Mouse (Mus musculus): ENCODE measurements around the gene Idh1. TPM values are rescaled to one million over a fixed set of nuclear protein-coding genes. Genes with fewer than 3 reads are reported as not detected.

Idh1 gene
- polyA plus RNA-seq, 1 experiment from 2014 or later = 465 TPM

GRCm38 (mm10) chr1:65132833-65133232 lies 53.5 kb downstream of the Idh1 start:
- H3K4me3 ChIP-seq = no peak overlapping the region
- H3K27ac ChIP-seq (replicated peaks) = no peak overlapping the region
- H3K36me3 ChIP-seq = no peaks in the 10 kb centered on the region
- no peak for ATAC-seq (ENCODE audit: low FRiP score, low read depth)
- no peaks in the 10 kb centered on the region for H3K27me3 ChIP-seq
- H3K9ac ChIP-seq = no peak overlapping the region
- no peaks in the 10 kb centered on the region for H3K9me3 ChIP-seq
- 82% methylated on average over 1 of the region's 1 CpGs for WGBS
- H3K4me2 ChIP-seq = no peak overlapping the region
- H3K4me1 ChIP-seq (replicated peaks) = no peaks in the 10 kb centered on the region

- Histone ChIP-seq H3K4me1 (replicated peaks) (no peaks in the 10 kb centered on the region), H3K4me3 (no peak overlapping the region), H3K27ac (replicated peaks) (no peak overlapping the region), H3K9me3 (no peaks in the 10 kb centered on the region), H3K27me3 (no peaks in the 10 kb centered on the region), H3K36me3 (no peaks in the 10 kb centered on the region), H3K4me2 (no peak overlapping the region), H3K9ac (no peak overlapping the region)
- WGBS = 100% methylated on average over 1 of the region's 1 CpGs
- no peak for ATAC-seq (ENCODE audit: low FRiP score, low read depth)
Observed at GRCm38 (mm10) chr1:65131671-65132070, 54.6 kb downstream of the Idh1 start.

- 82% methylated on average over 3 of the region's 3 CpGs for WGBS
- Histone ChIP-seq H3K4me2 (no peak overlapping the region), H3K9ac (no peak overlapping the region), H3K27me3 (no peaks in the 10 kb centered on the region), H3K36me3 (no peaks in the 10 kb centered on the region), H3K27ac (replicated peaks) (no peak overlapping the region), H3K4me1 (replicated peaks) (no peaks in the 10 kb centered on the region), H3K4me3 (no peak overlapping the region), H3K9me3 (no peaks in the 10 kb centered on the region)
- ATAC-seq (ENCODE audit: low FRiP score, low read depth) = no peak
Observed at GRCm38 (mm10) chr1:65130226-65130625, 56.1 kb downstream of the Idh1 start.

GRCm38 (mm10) chr1:65129634-65130180 lies 56.6 kb downstream of the Idh1 start:
- Histone ChIP-seq H3K27me3 (no peaks in the 10 kb centered on the region), H3K27ac (replicated peaks) (no peak overlapping the region), H3K9me3 (no peaks in the 10 kb centered on the region), H3K4me2 (no peak overlapping the region), H3K36me3 (no peaks in the 10 kb centered on the region), H3K4me1 (replicated peaks) (no peaks in the 10 kb centered on the region), H3K4me3 (no peak overlapping the region), H3K9ac (no peak overlapping the region)
- WGBS = 75% methylated on average over 3 of the region's 3 CpGs
- no peak for ATAC-seq (ENCODE audit: low FRiP score, low read depth)

- Histone ChIP-seq H3K9me3 (no peaks in the 10 kb centered on the region), H3K4me3 (peak within 1 kb of the TSS; percentile 37), H3K36me3 (no peaks in the 10 kb centered on the region), H3K27me3 (no peaks in the 10 kb centered on the region), H3K4me2 (peak within 1 kb of the TSS; percentile 54), H3K9ac (peak within 1 kb of the TSS; percentile 39), H3K4me1 (replicated peaks) (no peaks in the 10 kb centered on the region), H3K27ac (replicated peaks) (no peak within 1 kb of the TSS)
- ATAC-seq (ENCODE audit: low FRiP score, low read depth) = peak; percentile 54; the same call in 1 of the 2 replicates
- WGBS = 31% methylated on average over 9 of the region's 9 CpGs
Observed at GRCm38 (mm10) chr1:65122574-65123372, 63.5 kb downstream of the Idh1 start, which contains the start of gene D630023F18Rik. TSS of gene D630023F18Rik (minus strand) at chr1:65123214.

- H3K36me3 ChIP-seq = no peaks in the 10 kb centered on the region
- no peaks in the 10 kb centered on the region for H3K4me1 ChIP-seq (replicated peaks)
- WGBS = 93% methylated on average over 1 of the region's 1 CpGs
- no peak for ATAC-seq (ENCODE audit: low FRiP score, low read depth)
- no peaks in the 10 kb centered on the region for H3K9me3 ChIP-seq
- H3K4me3 ChIP-seq = no peak within 1 kb of the TSS
- H3K27me3 ChIP-seq = no peaks in the 10 kb centered on the region
- no peak within 1 kb of the TSS for H3K4me2 ChIP-seq
- H3K9ac ChIP-seq = no peak within 1 kb of the TSS
- H3K27ac ChIP-seq (replicated peaks) = no peak within 1 kb of the TSS
Observed at GRCm38 (mm10) chr1:65119438-65119837, 66.9 kb downstream of the Idh1 start, which contains the start of gene Gm28845. TSS of gene Gm28845 (minus strand) at chr1:65119558.

GRCm38 (mm10) chr1:65118150-65118913 lies 68.0 kb downstream of the Idh1 start:
- Histone ChIP-seq H3K27me3 (no peaks in the 10 kb centered on the region), H3K9me3 (no peaks in the 10 kb centered on the region), H3K4me1 (replicated peaks) (no peaks in the 10 kb centered on the region), H3K27ac (replicated peaks) (no peak overlapping the region), H3K4me2 (no peak overlapping the region), H3K36me3 (no peaks in the 10 kb centered on the region), H3K4me3 (no peak overlapping the region), H3K9ac (no peak overlapping the region)
- no peak for ATAC-seq (ENCODE audit: low FRiP score, low read depth)
- 85% methylated on average over 8 of the region's 8 CpGs for WGBS

GRCm38 (mm10) chr1:65113536-65114172 lies 72.6 kb downstream of the Idh1 start:
- H3K36me3 ChIP-seq = no peaks in the 10 kb centered on the region
- no peak overlapping the region for H3K4me2 ChIP-seq
- no peaks in the 10 kb centered on the region for H3K27me3 ChIP-seq
- peaks cover 8% of the 10 kb centered on the region; the same call in 1 of the 2 replicates for H3K4me1 ChIP-seq (replicated peaks)
- H3K9ac ChIP-seq = no peak overlapping the region
- no peaks in the 10 kb centered on the region for H3K9me3 ChIP-seq
- H3K27ac ChIP-seq (replicated peaks) = no peak overlapping the region
- no peak overlapping the region for H3K4me3 ChIP-seq
- no peak for ATAC-seq (ENCODE audit: low FRiP score, low read depth)
- WGBS = 88% methylated on average over 5 of the region's 5 CpGs

- Histone ChIP-seq H3K27me3 (no peaks in the 10 kb centered on the region), H3K9ac (no peak overlapping the region), H3K27ac (replicated peaks) (no peak overlapping the region), H3K4me2 (peak overlapping the region; percentile 45), H3K4me1 (replicated peaks) (peaks cover 8% of the 10 kb centered on the region; the same call in 1 of the 2 replicates), H3K4me3 (no peak overlapping the region), H3K9me3 (no peaks in the 10 kb centered on the region), H3K36me3 (no peaks in the 10 kb centered on the region)
- 41% methylated on average over 14 of the region's 14 CpGs for WGBS
- ATAC-seq (ENCODE audit: low FRiP score, low read depth) = no peak
Observed at GRCm38 (mm10) chr1:65112807-65113196, 73.5 kb downstream of the Idh1 start.

GRCm38 (mm10) chr1:65112031-65112806 lies 74.1 kb downstream of the Idh1 start:
- peaks cover 8% of the 10 kb centered on the region; the same call in 1 of the 2 replicates for H3K4me1 ChIP-seq (replicated peaks)
- H3K4me2 ChIP-seq = peak overlapping the region; percentile 45
- peak; percentile 65; the same call in 1 of the 2 replicates for ATAC-seq (ENCODE audit: low FRiP score, low read depth)
- H3K9me3 ChIP-seq = no peaks in the 10 kb centered on the region
- WGBS = 12% methylated on average over 8 of the region's 8 CpGs
- no peaks in the 10 kb centered on the region for H3K36me3 ChIP-seq
- H3K27ac ChIP-seq (replicated peaks) = no peak overlapping the region
- 0 out of 2 replicates have a peak overlapping the region, but pooled peaks have one; percentile 6 for H3K4me3 ChIP-seq
- H3K27me3 ChIP-seq = no peaks in the 10 kb centered on the region
- no peak overlapping the region for H3K9ac ChIP-seq

All from hindbrain, embryonic 15.5 days (tissue).